Mouse (Mus musculus) liver, embryonic 14.5 days (tissue): ENCODE data around the gene Chrnd.

Experiments used
- CTCF ChIP-seq: IDR thresholded peaks from 2 replicates; pipeline ENCODE4 v1.5.1; 2016; ENCODE audit warnings: antibody characterized with exemption, low read depth, control low read depth
- EP300 ChIP-seq: IDR thresholded peaks from 2 replicates; pipeline ENCODE4 v1.6.1; 2016; ENCODE audit warnings: antibody characterized with exemption, low read depth

- TF ChIP-seq CTCF (no peak), EP300 (no peak)
These were observed 47.3 kb upstream of the Chrnd start for GRCm38 (mm10) chr1:87143141-87143540.
